Mouse (Mus musculus) cerebellum, adult 8-10 months (tissue): ENCODE data around the gene Gm4631.
"Not testable (repeated sequence)": the region's sequence is repeated elsewhere in the genome, so short reads cannot be mapped to it uniquely, and the experiment has no call there.

Experiments used
- DNase-seq: peaks from one replicate; pipeline ENCODE4 v3.0.0; 2022

The Gm4631 gene

DNA sequence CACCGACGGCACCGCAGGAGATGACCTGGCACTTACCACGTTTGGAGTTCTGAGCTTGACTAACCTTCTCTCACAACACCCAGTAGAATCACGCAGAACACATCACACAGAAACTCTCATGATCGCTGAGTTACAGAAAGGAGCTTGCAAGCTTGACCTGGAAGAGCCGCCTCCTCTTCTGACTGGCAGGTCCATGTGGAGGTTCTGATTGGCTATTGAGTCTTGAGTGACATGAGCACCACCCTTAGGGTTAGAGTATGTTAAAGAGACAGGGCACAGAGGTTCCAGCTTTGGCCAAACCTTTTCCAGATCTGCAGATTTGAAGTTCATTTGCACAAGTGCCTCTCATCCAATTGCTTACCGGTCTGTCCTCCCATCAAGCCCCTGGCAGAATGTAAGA, at the start of gene Gm4631:
Gm4631 (minus strand) TSS at position 101 of the 400 bp plus-strand sequence.
- not testable (repeated sequence) for DNase-seq

DNA sequence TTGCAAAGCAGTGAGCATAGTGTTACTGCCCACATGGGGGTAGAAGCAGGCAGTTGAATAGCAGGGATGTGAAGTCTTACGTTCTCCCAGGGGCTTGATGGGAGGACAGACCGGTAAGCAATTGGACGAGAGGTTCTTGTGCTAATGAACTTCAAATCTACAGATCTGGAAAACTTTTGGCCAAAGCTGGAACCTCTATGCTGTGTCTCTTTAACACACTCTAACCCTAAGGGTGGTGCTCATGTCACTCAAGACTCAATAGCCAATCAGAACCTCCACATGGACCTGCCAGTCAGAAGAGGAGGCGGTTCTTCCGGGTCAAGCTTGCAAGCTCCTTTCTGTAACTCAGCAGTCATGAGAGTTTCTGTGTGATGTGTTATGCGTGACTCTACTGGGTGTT, 34.1 kb upstream of the Gm4631 start, which contains the start of gene Zfp968:
Zfp968 (plus strand) TSS at position 301 of the 400 bp plus-strand sequence.
- not testable (repeated sequence) for DNase-seq

DNA sequence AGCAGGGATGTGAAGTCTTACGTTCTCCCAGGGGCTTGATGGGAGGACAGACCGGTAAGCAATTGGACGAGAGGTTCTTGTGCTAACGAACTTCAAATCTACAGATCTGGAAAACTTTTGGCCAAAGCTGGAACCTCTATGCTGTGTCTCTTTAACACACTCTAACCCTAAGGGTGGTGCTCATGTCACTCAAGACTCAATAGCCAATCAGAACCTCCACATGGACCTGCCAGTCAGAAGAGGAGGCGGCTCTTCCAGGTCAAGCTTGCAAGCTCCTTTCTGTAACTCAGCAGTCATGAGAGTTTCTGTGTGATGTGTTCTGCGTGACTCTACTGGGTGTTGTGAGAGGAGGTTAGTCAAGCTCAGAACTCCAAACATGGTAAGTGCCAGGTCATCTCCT, 63.2 kb downstream of the Gm4631 start, which contains the start of gene Gm14440:
Gm14440 (plus strand) TSS at position 301 of the 400 bp plus-strand sequence.
- DNase-seq: not testable (repeated sequence)
